Mouse (Mus musculus): ENCODE results near the gene Leo1. TPM values are rescaled to one million over a fixed set of nuclear protein-coding genes. Genes with fewer than 3 reads are reported as not detected.

The Leo1 gene
- polyA plus RNA-seq, 1 experiment from 2014 or later: 45.8 TPM

- Histone ChIP-seq H3K9me3 (ENCODE audit: control insufficient read depth, low read length) (no peaks in the 10 kb centered on the region), H3K36me3 (ENCODE audit: control insufficient read depth, insufficient read depth, low read length) (no peaks in the 10 kb centered on the region), H3K4me2 (replicated peaks; ENCODE audit: low read depth, low read length) (peak overlapping the region; percentile 67), H3K27me3 (ENCODE audit: control insufficient read depth, insufficient read depth, low read length) (no peaks in the 10 kb centered on the region), H3K9ac (ENCODE audit: low read depth, low read length) (peak overlapping the region; percentile 94; the same call in 1 of the 2 replicates), H3K27ac (ENCODE audit: low read depth, low read length) (no peak overlapping the region), H3K4me1 (ENCODE audit: control insufficient read depth, insufficient read depth, low read length) (peaks cover 13% of the 10 kb centered on the region; the same call in 1 of the 2 replicates), H3K4me3 (ENCODE audit: low read length) (peak overlapping the region; percentile 92)
- 10% methylated on average over 10 of the region's 10 CpGs for WGBS
- ATAC-seq (ENCODE audit: low FRiP score, low TSS enrichment): no peak
Observed at GRCm38 (mm10) chr9:75407803-75408202, 33.5 kb upstream of the Leo1 start.

- Histone ChIP-seq H3K27ac (ENCODE audit: low read depth, low read length) (no peak overlapping the region; the same call in 1 of the 2 replicates), H3K9me3 (ENCODE audit: control insufficient read depth, low read length) (no peaks in the 10 kb centered on the region), H3K4me2 (replicated peaks; ENCODE audit: low read depth, low read length) (peak overlapping the region; percentile 67), H3K27me3 (ENCODE audit: control insufficient read depth, insufficient read depth, low read length) (no peaks in the 10 kb centered on the region), H3K4me3 (ENCODE audit: low read length) (peak overlapping the region; percentile 92), H3K9ac (ENCODE audit: low read depth, low read length) (peak overlapping the region; percentile 94), H3K36me3 (ENCODE audit: control insufficient read depth, insufficient read depth, low read length) (no peaks in the 10 kb centered on the region), H3K4me1 (ENCODE audit: control insufficient read depth, insufficient read depth, low read length) (peaks cover 13% of the 10 kb centered on the region; the same call in 1 of the 2 replicates)
- 4% methylated on average over 11 of the region's 11 CpGs for WGBS
- no peak for ATAC-seq (ENCODE audit: low FRiP score, low TSS enrichment)
Observed at GRCm38 (mm10) chr9:75408204-75408826, 33.0 kb upstream of the Leo1 start.

- peak; percentile 85 for ATAC-seq (ENCODE audit: low FRiP score, low TSS enrichment)
- Histone ChIP-seq H3K4me1 (ENCODE audit: control insufficient read depth, insufficient read depth, low read length) (peaks cover 13% of the 10 kb centered on the region; the same call in 1 of the 2 replicates), H3K27me3 (ENCODE audit: control insufficient read depth, insufficient read depth, low read length) (no peaks in the 10 kb centered on the region), H3K4me3 (ENCODE audit: low read length) (peak overlapping the region; percentile 92), H3K27ac (ENCODE audit: low read depth, low read length) (peak overlapping the region; percentile 96), H3K4me2 (replicated peaks; ENCODE audit: low read depth, low read length) (peak overlapping the region; percentile 67), H3K9ac (ENCODE audit: low read depth, low read length) (peak overlapping the region; percentile 94), H3K9me3 (ENCODE audit: control insufficient read depth, low read length) (no peaks in the 10 kb centered on the region), H3K36me3 (ENCODE audit: control insufficient read depth, insufficient read depth, low read length) (no peaks in the 10 kb centered on the region)
- under 1% methylated on average over 44 of the region's 90 CpGs for WGBS
Observed at GRCm38 (mm10) chr9:75409031-75409851, 32.1 kb upstream of the Leo1 start.

GRCm38 (mm10) chr9:75409852-75410378 lies 31.4 kb upstream of the Leo1 start, which contains the start of gene Mapk6:
Gene Mapk6, minus strand, starts transcription at chr9:75410005.
- Histone ChIP-seq H3K27ac (ENCODE audit: low read depth, low read length) (peak within 1 kb of the TSS; percentile 96), H3K36me3 (ENCODE audit: control insufficient read depth, insufficient read depth, low read length) (no peaks in the 10 kb centered on the region), H3K27me3 (ENCODE audit: control insufficient read depth, insufficient read depth, low read length) (no peaks in the 10 kb centered on the region), H3K4me2 (replicated peaks; ENCODE audit: low read depth, low read length) (peak within 1 kb of the TSS; percentile 67), H3K4me3 (ENCODE audit: low read length) (peak within 1 kb of the TSS; percentile 92), H3K9ac (ENCODE audit: low read depth, low read length) (peak within 1 kb of the TSS; percentile 94), H3K4me1 (ENCODE audit: control insufficient read depth, insufficient read depth, low read length) (peaks cover 8% of the 10 kb centered on the region; the same call in 1 of the 2 replicates), H3K9me3 (ENCODE audit: control insufficient read depth, low read length) (no peaks in the 10 kb centered on the region)
- ATAC-seq (ENCODE audit: low FRiP score, low TSS enrichment): peak; percentile 94
- 1% methylated on average over 57 of the region's 58 CpGs for WGBS

GRCm38 (mm10) chr9:75410868-75411487 lies 30.3 kb upstream of the Leo1 start:
- no peak for ATAC-seq (ENCODE audit: low FRiP score, low TSS enrichment)
- Histone ChIP-seq H3K4me3 (ENCODE audit: low read length) (no peak overlapping the region), H3K9ac (ENCODE audit: low read depth, low read length) (0 out of 2 replicates have a peak overlapping the region, but pooled peaks have one; percentile 94), H3K4me1 (ENCODE audit: control insufficient read depth, insufficient read depth, low read length) (peaks cover 6% of the 10 kb centered on the region; the same call in 1 of the 2 replicates), H3K4me2 (replicated peaks; ENCODE audit: low read depth, low read length) (peak overlapping the region; percentile 67; the same call in 1 of the 2 replicates), H3K36me3 (ENCODE audit: control insufficient read depth, insufficient read depth, low read length) (no peaks in the 10 kb centered on the region), H3K9me3 (ENCODE audit: control insufficient read depth, low read length) (no peaks in the 10 kb centered on the region), H3K27me3 (ENCODE audit: control insufficient read depth, insufficient read depth, low read length) (no peaks in the 10 kb centered on the region), H3K27ac (ENCODE audit: low read depth, low read length) (no peak overlapping the region)
- WGBS: 39% methylated on average over 6 of the region's 6 CpGs

GRCm38 (mm10) chr9:75411584-75411983 lies 29.7 kb upstream of the Leo1 start:
- no peak overlapping the region for H3K4me2 ChIP-seq (replicated peaks; ENCODE audit: low read depth, low read length)
- H3K27ac ChIP-seq (ENCODE audit: low read depth, low read length): no peak overlapping the region
- H3K4me3 ChIP-seq (ENCODE audit: low read length): no peak overlapping the region
- no peaks in the 10 kb centered on the region for H3K36me3 ChIP-seq (ENCODE audit: control insufficient read depth, insufficient read depth, low read length)
- H3K9me3 ChIP-seq (ENCODE audit: control insufficient read depth, low read length): no peaks in the 10 kb centered on the region
- peaks cover 6% of the 10 kb centered on the region; the same call in 1 of the 2 replicates for H3K4me1 ChIP-seq (ENCODE audit: control insufficient read depth, insufficient read depth, low read length)
- H3K9ac ChIP-seq (ENCODE audit: low read depth, low read length): no peak overlapping the region
- no peak for ATAC-seq (ENCODE audit: low FRiP score, low TSS enrichment)
- H3K27me3 ChIP-seq (ENCODE audit: control insufficient read depth, insufficient read depth, low read length): no peaks in the 10 kb centered on the region
- WGBS: 70% methylated on average over 9 of the region's 9 CpGs

- Histone ChIP-seq H3K9ac (ENCODE audit: low read depth, low read length) (no peak overlapping the region), H3K27ac (ENCODE audit: low read depth, low read length) (no peak overlapping the region), H3K4me2 (replicated peaks; ENCODE audit: low read depth, low read length) (no peak overlapping the region), H3K36me3 (ENCODE audit: control insufficient read depth, insufficient read depth, low read length) (no peaks in the 10 kb centered on the region), H3K9me3 (ENCODE audit: control insufficient read depth, low read length) (no peaks in the 10 kb centered on the region), H3K27me3 (ENCODE audit: control insufficient read depth, insufficient read depth, low read length) (no peaks in the 10 kb centered on the region), H3K4me3 (ENCODE audit: low read length) (no peak overlapping the region), H3K4me1 (ENCODE audit: control insufficient read depth, insufficient read depth, low read length) (peaks cover 2% of the 10 kb centered on the region; the same call in 1 of the 2 replicates)
- 62% methylated on average over 5 of the region's 5 CpGs for WGBS
- ATAC-seq (ENCODE audit: low FRiP score, low TSS enrichment): no peak
Observed at GRCm38 (mm10) chr9:75413206-75413605, 28.1 kb upstream of the Leo1 start.

GRCm38 (mm10) chr9:75414204-75414603 lies 27.1 kb upstream of the Leo1 start:
- no peak for ATAC-seq (ENCODE audit: low FRiP score, low TSS enrichment)
- no peak overlapping the region for H3K27ac ChIP-seq (ENCODE audit: low read depth, low read length)

More at GRCm38 (mm10) chr9:75414204-75414603, 27.1 kb upstream of the Leo1 start:
- H3K4me2 ChIP-seq (replicated peaks; ENCODE audit: low read depth, low read length): no peak overlapping the region
- no peak overlapping the region for H3K4me3 ChIP-seq (ENCODE audit: low read length)
- H3K9ac ChIP-seq (ENCODE audit: low read depth, low read length): no peak overlapping the region
- H3K4me1 ChIP-seq (ENCODE audit: control insufficient read depth, insufficient read depth, low read length): peaks cover 2% of the 10 kb centered on the region; the same call in 1 of the 2 replicates
- no peaks in the 10 kb centered on the region for H3K9me3 ChIP-seq (ENCODE audit: control insufficient read depth, low read length)
- no peaks in the 10 kb centered on the region for H3K27me3 ChIP-seq (ENCODE audit: control insufficient read depth, insufficient read depth, low read length)
- no peaks in the 10 kb centered on the region for H3K36me3 ChIP-seq (ENCODE audit: control insufficient read depth, insufficient read depth, low read length)
- WGBS: 30% methylated on average over 5 of the region's 5 CpGs

Measured in kidney, embryonic 14.5 days (tissue).